Mouse (Mus musculus): ENCODE measurements around the gene Tuba3a.
"Not testable (repeated sequence)": the region's sequence is repeated elsewhere in the genome, so short reads cannot be mapped to it uniquely, and the experiment has no call there.

Gene Tuba3a

DNA sequence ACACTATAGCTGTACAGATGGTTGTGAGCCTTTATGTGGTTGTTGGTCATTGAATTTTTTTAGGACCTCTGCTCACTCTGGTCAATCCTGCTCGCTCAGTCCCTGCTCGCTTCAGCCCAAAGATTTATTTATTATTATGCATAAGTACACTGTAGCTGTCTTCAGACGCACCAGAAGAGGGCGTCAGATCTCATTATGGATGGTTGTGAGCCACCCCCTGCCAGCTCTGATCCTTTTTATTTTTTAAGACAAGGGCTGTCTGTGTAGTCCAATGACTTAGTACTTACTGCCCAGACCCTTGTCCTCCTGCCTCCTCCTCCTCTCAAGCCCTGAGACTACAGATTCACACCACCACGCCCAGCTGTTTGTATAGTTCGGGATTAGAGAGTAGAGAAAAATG lies 19.2 kb downstream of the Tuba3a start:
- not testable (repeated sequence) for DNase-seq (ENCODE audit: low read depth, low spot score)

DNA sequence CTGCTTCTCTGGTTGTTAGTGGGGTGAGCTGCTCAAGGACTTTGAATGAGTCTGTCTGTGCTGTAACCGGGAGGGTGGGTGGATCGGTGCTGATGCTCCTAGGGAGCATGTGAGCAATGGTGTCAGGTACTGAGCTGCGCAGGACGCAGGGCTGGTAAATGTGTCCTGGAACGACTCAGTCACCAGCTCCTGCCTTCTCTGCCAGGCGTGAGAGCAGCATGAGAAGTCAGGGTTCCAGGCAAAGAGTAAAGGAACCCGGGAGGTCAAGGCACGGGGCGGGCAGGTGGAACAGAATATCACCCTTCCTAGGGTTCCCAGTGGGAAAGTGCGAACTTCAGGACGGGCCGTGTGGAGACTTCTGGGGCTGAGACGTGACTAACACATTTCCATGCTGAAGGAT lies 19.8 kb downstream of the Tuba3a start:
- no peak for DNase-seq (ENCODE audit: low read depth, low spot score)

DNA sequence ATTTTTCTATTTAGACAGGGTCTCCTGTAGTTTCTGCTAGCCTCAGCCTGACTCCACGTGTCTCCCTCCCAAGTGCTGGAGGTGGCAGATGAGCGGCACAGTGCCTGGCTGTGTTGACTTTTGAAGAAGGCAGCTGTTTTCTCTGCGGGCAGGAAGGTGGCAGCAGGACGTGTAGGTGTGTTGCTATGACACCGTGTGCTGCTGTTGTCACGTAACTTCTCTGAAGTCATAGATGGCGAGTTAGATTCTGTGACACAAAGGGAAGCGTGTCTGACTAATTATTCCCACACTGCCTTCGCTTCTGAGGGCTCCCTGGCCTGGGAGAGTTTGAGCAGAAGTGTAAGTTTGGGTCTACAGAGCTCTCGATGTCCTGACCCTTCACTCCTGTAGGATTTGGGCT lies 20.6 kb downstream of the Tuba3a start:
- DNase-seq (ENCODE audit: low read depth, low spot score), result no peak

DNA sequence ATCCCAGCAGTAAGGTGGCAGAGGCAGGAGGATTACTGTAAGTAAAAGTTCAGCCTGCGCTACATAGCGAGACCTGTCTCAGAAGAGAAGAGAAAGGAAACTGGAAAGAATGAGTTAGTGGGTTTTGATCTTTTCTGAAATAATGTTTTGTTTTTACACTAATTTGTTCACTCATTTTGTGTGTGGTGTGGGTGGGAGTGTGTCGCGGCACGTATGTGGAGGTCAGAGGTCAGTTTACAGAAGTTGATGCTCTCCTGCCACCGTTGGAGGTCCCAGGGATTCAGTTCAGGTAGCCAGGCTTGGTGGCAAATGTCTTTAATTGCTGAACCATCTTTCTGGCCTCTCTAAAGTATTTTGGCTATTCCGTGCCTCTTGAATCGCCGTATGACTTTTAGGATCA lies 21.6 kb downstream of the Tuba3a start:
- DNase-seq (ENCODE audit: low read depth, low spot score), result no peak

DNA sequence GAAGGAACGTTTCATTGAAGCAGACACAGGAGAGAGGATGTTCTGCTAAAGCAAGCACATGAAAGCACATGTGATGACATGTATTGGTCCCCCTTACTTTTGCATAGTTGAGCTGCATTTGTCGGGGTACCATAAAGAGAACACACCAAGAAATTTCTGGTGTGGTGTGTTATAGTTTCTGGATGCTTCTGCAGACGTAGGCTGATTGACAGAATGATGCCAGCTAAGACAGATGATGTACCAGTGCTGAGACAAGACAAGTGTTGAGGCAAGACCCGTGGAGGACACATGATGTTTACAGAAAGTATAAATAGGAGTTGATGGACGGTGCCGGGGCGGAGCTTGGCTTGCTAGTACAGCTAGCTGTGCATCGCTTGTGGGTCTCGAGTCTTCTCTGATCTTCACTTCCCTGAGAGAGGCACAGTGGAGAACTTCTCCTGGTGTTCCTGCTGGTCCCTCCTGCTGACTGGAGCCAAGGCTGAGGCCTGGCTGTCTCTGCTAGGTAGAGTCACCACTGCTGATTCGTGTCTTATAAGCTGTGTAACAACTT lies 25.8 kb downstream of the Tuba3a start:
- no peak for DNase-seq (ENCODE audit: low read depth, low spot score)

DNA sequence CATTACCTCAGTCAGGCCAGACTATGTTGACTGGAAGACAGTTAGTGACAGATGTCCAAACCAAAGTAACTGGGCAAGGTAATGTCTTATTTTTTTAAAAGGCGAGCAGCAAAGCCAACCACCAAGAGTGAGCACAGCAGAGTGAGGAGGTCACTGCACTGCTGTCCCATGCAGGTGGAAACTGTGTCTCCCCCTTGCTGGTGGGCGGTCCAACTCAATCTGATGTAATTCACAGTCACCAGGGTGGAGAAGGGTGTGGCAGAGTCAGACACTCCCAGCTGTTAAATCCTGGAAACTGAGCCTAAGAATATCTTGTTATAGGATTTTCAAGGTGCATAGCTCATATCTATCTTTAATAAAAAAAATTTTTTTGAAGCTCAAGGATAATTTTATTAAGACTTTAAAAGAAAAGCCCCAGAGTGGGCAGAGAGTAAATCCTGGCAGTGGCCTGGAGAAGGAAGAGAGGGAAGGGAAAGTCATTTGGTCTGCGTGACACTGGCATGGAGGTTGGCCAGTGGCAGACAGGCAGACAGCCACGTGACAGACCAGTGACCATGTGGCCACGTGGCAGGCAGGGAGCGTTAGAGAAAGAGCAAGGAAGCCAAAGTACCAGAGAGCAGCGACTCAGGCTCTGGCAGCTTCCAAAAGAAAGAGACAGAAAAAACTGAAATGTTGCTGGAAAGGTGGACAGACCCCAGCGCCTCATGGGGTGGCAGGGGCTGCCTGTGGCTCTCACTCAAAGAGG lies 29.4 kb downstream of the Tuba3a start:
- no peak for DNase-seq (ENCODE audit: low read depth, low spot score)

DNA sequence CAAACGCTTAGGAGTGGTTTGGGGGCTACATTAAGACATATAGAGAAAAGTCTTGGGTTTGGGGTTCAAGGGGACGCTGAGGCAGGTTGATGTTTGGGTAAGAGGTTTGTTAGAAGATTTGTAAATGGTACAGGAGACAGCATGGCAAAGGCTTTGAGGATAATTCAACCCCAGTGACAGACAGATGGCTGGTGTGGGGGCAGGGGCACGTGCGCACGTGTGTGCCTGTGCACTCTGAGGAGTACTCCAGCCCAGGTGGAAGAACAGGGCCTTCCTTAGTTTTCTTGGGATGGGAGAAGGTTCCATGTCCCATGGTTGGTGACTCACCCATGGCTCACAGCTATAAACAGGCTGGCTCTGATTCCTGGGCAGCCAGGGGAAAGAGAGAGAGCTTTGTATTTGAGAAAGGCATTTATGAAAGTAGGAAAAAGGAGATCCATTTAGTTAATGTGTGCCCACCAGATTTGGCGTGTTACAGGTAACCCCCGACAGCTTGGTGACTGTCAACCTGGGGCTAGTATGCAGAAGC lies 30.3 kb downstream of the Tuba3a start:
- DNase-seq (ENCODE audit: low read depth, low spot score), result no peak

DNA sequence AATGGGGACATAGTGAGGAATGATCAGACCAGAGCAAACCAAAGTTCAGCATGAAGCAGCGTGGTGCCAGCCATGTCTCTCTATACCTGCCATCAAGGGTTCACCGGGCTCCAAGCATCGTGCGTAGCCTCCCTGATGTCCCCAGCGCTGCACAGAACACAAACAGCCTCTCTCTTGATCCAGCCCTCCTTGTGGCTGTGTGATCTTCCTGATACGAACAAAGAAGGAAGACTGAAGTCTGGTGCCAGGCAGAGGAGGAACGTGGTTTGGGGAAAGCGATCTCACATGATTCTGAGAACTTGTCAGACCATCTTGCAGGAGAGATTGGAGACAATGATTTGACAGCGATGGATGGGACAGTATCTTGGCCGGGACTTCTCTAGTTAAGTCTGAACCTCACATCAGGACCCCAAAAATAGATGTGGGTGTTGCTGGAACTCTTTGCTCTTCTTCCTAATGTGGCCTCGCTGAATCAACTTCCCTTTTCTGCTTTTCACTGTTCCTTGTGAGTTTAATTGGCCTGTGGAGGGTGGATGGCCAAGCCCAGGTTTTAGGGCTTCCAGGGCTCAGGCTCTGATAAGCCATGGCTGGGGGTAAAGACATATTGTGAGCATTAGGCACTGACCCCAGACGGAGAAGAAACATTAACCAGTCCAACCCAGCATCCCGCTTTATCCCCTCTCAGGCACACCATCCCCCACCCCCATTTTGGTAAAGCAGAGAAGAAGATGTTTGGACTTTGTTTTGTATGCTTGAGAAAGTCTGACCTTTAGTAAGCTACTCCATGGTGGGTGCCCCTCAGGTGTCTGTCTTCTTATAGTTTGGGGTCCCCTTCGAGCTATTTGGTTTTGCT lies 31.8 kb downstream of the Tuba3a start:
- no peak for DNase-seq (ENCODE audit: low read depth, low spot score)

DNA sequence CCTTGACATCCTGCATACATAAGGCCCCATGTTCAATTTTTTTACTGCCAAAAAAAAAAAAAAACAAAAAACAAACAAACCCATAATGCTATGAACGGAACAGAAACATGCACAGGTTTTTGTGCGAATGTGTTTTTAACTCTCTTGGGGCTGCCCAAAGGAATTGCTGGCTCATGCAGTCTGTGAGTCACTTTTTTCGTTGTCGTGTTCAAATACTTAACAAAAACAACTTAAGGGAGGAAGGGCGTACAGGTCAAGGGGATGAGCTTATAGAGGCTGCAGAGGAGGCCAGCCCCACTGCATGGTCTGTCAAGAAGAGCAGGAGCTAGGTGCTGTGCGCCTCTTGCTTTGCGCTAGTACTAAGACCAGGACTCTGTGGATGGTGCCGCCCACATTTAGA lies 33.1 kb downstream of the Tuba3a start:
- DNase-seq (ENCODE audit: low read depth, low spot score), result no peak

DNA sequence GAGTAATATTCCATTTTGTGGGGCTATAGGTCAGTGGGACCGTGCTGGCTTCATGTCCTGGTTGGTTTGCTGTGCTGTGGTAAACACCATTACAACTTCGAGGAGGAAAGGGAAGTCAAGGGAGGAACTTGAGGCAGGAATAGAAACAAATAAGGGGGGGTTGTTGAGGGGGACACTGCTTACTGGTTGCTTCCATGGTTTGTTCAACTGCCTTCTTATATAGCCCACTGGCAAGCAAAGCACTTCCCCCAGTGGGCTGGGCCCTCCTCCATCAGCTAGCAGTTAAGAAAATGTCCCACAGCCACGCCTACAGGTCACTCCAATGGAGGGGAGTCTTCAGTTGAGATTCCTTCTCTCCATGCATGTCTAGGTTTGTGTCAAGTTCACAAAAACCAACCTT lies 33.6 kb downstream of the Tuba3a start:
- no peak for DNase-seq (ENCODE audit: low read depth, low spot score)

DNA sequence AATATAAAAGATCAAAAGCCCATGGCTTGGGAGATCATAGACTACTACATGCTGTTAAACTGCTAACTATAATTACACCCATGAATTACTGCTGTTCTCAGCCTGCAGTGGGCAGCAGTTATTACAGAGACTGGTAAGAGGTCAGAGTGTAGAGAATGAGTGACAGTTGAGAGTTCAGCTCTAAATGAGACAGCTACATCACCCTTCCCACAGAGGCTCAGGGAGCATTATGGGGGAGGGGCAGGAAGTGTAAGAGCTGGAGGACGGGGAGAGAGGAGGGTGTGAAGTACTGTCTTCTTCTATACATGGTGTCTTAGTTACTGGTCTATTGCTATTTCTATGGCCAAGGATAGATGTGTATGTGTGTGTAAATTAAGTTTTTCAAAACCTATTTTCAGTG lies 41.3 kb downstream of the Tuba3a start:
- no peak for DNase-seq (ENCODE audit: low read depth, low spot score)

DNA sequence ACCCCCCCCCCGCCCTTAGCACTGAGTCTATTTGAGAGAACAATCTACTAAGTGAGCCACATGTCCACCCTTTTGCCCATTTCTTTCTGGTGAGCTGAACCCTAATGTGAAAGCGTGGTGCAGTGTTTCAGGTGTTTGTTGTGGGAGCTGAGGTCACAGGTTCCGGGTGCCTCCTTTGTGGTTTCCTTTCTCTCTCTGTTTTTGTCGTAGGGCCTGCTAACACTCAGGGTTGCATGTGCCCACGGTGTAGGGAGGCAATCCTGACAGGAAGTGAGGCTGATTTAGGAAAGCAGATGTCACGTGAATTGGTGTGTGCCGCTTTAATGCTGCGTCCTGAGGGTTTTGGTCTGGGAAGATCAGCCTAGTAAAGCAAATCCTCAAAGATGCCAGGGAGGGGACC lies 44.3 kb downstream of the Tuba3a start:
- no peak for DNase-seq (ENCODE audit: low read depth, low spot score)

DNA sequence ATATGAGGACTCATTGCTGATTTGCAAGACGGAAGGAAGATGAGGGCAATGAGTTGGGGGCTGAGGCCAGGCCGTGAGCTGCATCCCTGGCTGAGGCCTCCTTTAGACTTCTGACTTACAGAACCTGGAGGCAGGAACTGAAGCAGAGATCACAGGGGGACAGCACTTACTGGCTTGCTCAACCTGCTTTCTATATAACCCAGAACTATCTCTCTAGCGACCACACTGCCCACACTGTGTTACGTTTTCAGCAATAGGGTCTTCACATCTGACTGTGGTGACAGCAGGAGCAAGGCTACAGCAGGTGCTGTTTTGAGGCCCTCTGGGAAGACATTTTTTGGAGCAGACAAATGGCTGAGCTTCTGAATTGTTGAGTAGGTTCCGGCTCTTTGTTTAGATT lies 45.2 kb downstream of the Tuba3a start:
- DNase-seq (ENCODE audit: low read depth, low spot score), result no peak

DNA sequence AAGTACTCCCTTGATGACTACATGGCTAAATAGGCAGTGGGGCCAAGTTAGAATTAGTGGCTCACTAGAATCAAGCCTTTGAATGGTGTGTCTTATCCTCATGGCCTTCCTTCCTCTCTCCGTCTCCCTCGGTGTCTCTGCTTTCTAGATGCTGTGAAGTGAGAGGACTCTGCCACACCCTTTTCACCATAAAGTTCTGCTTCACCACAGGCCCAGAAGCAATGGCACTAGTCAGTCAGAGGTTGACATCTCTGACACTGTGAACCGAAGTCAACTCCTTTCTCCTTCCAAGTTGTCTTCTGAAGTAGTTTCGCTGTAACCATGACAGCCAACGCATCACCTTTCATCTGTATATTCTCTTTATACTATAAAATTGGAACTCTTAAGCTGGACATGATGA lies 46.3 kb downstream of the Tuba3a start:
- DNase-seq (ENCODE audit: low read depth, low spot score), result no peak

DNA sequence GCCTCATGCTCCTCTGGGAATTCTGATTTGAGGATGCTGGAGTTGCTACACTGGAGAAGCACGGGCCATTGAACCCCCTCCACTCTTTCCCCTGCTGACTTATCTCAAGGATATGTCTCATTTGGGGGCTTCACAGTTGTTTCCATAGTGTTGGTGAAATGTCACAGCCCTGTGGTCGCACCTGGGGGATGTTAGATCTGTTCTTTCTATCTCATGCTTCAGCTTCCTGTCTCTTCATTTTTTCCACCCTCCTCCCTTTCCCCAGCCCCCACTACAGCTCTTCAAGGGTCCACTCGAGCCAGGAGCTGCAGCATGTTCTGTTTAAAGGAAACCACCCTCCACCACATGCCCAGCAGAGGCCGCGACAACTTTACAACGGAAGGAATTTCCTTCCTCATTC lies 47.4 kb downstream of the Tuba3a start:
- DNase-seq (ENCODE audit: low read depth, low spot score), result no peak

DNA sequence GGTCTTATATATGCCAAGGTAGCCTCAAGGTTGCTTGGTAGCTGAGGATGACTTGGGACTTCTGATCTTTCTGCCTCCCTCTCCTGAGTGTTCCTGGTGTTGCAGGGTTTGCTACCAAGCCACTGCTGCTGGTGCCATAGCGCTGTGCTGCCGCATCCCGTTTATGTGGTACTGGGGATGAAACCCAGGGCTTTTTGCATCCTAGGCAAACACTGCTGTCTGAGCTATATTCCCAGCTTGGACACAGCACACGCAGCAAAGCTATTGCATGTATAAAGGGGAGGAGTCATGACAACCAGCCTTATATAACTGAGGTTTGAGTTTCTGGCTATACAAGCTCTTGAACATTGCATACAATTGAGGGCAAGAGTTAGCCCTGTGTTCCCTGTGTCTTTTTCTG lies 48.4 kb downstream of the Tuba3a start:
- no peak for DNase-seq (ENCODE audit: low read depth, low spot score)

DNA sequence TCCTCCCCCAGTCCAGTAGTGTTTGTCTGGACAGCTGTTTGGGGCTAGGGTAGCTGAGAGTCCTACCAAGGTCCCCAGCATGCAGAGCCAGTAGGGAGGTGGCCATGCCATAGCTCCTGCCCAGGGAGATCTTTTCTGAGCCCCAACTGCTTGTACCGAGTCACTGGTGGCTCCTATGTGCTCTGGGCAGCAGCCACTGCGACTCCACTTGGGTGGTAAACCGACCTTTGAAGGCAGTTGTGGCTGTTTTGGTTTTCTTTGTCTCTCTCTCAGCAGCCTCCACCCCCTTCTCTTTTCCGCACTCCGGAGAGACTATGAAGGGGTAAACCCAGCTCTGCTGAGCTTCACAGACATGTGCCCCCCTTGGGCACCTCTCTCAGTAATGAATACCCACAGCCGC lies 49.1 kb downstream of the Tuba3a start, which contains the start of gene Cd27:
TSS of gene Cd27 (minus strand) at position 229 of the 400 bp plus-strand sequence.
- no peak for DNase-seq (ENCODE audit: low read depth, low spot score)

DNA sequence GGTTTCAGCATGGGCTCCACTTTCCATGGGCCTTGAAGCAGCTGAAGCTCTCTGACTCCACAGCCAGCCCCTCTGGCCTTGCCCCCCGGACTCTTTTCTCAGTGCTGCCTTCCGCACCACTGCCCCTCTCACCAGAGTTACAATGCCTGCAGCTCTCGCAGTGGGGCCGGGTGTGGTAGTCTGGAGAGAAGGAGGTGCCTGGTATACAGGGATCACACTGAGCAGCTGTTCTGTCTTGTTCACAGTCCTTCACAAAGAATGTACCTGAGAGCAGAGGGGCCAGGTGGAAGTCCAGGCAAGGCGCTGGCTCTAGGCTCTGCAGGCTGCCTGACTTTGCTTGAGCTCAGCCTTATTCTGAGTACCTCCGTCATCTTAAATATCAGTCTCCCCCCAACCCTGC lies 49.5 kb downstream of the Tuba3a start:
- DNase-seq (ENCODE audit: low read depth, low spot score), result no peak

DNA sequence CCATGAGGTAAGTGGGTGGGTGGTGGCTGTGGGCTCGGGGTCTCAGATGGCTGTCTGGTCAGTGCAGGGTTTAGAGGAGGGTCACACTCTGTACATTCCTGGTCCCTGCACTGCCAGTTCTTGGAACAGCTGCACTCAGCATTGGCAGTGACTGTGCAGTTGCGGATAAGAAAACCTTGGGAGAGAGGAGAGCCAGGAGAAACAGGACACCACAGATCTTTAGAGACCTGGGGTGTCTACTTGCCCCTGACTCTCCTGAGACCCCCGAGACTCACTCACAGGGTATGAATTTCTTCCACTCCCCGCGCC lies 51.4 kb downstream of the Tuba3a start:
- no peak for DNase-seq (ENCODE audit: low read depth, low spot score)

DNA sequence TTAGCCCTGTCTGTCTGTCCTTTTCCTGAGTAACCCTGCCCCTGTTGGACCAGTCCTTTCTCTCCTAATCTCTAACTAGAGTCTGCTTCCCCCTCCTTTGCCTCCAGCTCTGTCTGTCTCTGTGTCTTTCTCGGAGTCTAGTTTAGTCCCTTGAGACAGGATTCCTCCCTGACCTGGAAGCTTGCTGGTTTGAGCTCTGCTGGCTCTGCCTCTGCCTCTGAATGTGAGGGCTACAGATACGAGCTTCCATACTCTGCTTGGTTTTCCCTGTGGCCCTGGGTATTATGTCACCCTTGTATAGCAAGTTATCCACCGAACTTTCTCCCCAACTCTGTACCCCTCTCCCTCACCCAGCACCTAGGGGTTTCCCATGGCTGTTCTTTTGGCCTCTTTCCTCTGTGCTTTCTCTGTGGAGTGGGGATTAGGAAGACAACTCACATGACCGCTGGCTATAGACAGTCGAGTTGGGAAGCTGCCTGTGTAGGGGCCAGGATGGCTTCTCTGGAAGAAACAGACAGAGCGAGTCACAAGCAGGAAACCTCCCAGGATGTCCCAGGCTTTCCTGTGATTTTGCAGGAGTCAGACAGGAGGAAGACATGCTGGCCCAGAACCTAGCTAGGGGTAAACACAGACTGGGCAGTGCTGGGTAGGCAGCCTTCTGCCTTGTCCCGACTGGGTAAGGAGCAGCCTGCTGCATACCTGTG lies 51.9 kb downstream of the Tuba3a start:
- no peak for DNase-seq (ENCODE audit: low read depth, low spot score)

DNA sequence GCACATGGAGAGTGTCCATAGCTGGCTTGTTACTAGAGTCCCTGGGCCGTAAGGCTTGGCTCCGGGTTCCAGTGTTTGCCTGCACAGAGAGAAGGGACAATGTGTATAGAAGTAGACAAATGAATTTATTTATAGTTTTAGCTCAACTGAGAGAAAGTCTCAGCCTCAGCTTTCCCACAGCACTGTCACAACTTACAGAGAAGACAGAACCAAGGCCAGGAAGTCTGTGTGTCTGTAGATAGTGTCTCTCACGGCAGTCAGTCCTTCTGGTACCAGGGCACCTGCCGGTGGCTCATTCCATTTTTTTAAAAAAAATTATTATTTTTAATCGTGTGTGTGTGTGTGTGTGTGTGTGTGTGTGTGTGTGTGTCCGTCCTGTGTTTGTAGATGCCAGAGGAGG lies 53.3 kb downstream of the Tuba3a start:
- no peak for DNase-seq (ENCODE audit: low read depth, low spot score)

DNA sequence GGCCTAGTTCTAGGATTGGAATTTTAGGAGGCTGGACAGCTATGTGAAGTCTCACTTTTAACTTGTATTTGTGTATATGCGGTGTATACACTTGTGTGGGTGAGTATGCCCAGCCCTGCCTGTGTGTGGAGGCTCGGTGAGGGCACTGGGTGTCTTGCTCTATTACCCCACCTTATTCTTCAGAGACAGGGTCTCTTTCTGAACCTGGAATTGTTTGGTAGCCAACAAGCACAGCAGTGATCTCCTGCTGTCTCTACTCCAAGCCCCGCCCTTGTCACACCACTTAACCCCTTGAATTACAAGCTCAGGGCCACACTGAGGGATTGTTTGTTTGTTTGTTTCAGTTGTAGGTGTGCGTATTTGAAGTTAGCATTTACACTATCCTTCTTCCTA lies 53.8 kb downstream of the Tuba3a start:
- DNase-seq (ENCODE audit: low read depth, low spot score), result no peak
